Mouse (Mus musculus) forebrain, embryonic 11.5 days (tissue): ENCODE results near the gene Phactr1. TPM values are rescaled to one million over a fixed set of nuclear protein-coding genes. Genes with fewer than 3 reads are reported as not detected.

Experiments
- ATAC-seq: fragments of 200-750 bp; cut with Nextera tagmentation; replicated peaks from 2 replicates; pipeline ENCODE4 v1.8.0; 2017; ENCODE audit warnings: moderate TSS enrichment; ENCODE audit not compliant: low FRiP score
- DNase-seq: peaks from one replicate; pipeline ENCODE4 v3.0.0-alpha.2; 2017; ENCODE audit warnings: low spot score
- H3K27ac ChIP-seq: fragments of 300-500 bp; sonication (generic); 2 replicates; pipeline ENCODE4 v1.5.1; 2014; ENCODE audit warnings: low read depth, low read length
- H3K27me3 ChIP-seq: fragments of 300-500 bp; sonication (generic); 2 replicates; pipeline ENCODE4 v1.6.1; 2014; ENCODE audit warnings: mild to moderate bottlenecking, low read length, mixed read lengths; ENCODE audit not compliant: control insufficient read depth, insufficient read depth
- H3K36me3 ChIP-seq: fragments of 300-500 bp; sonication (generic); 2 replicates; pipeline ENCODE4 v1.6.1; 2014; ENCODE audit warnings: mild to moderate bottlenecking, low read length, moderate library complexity, mixed read lengths; ENCODE audit not compliant: control insufficient read depth, insufficient read depth
- H3K4me1 ChIP-seq: fragments of 300-500 bp; sonication (generic); replicated peaks from 2 replicates; pipeline ENCODE4 v1.6.1; 2014; ENCODE audit warnings: low read length, mixed read lengths; ENCODE audit not compliant: control insufficient read depth, insufficient read depth
- H3K4me2 ChIP-seq: fragments of 300-500 bp; sonication (generic); 2 replicates; pipeline ENCODE4 v1.6.1; 2014; ENCODE audit warnings: low read depth, mild to moderate bottlenecking, low read length, moderate library complexity, mixed read lengths; ENCODE audit not compliant: severe bottlenecking
- H3K4me3 ChIP-seq: fragments of 300-500 bp; sonication (generic); 2 replicates; pipeline ENCODE4 v1.5.1; 2014; ENCODE audit warnings: low read depth, low read length
- H3K9ac ChIP-seq: fragments of 300-500 bp; sonication (generic); 2 replicates; pipeline ENCODE4 v1.6.1; 2014; ENCODE audit warnings: low read length
- H3K9me3 ChIP-seq: fragments of 300-500 bp; sonication (generic); 2 replicates; pipeline ENCODE4 v1.6.1; 2016; ENCODE audit warnings: low read length, mixed read lengths; ENCODE audit not compliant: control insufficient read depth
- WGBS: fragments of 180-500 bp; shearing (Covaris S2); extraction: QIAGEN DNeasy Blood & Tissue Kit; methylation state at CpG from one replicate; pipeline ENCODE4 v1.1.7; 2014; 5-methylcytosine and 5-hydroxymethylcytosine counted together
- polyA plus RNA-seq: library from polyadenylated mRNA; unstranded; fragments of >200 nt; fragmentation: Nextera tagmentation; extraction: Ambion mirVana; gene quantifications from 2 replicates; pipeline ENCODE4 v1.2.1, GENCODE M21; 2014

The Phactr1 gene
- polyA plus RNA-seq, 1 experiment from 2014 or later = 12.4 TPM

DNA sequence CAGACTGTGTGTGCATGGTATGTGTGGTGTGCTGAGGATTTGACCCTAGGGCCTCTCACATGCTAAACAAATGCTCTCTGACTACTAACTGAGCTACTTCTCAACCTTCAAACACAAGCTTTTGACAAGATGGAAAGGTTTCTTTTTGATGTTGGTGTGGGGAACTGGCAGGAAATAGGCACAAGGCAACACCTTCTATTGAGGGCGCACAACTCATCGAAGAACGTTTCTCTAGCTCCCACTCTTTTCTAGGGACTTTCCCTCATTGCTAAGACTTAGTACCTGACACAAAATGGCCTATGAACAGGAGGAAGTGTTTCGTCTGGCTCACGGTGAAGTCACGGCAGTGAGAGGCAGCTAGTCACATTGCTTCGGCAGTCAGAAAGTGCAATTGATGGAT lies 496.9 kb downstream of the Phactr1 start:
- H3K4me1 ChIP-seq = peaks cover 2% of the 10 kb centered on the region; the same call in 1 of the 2 replicates
- no peak overlapping the region for H3K27ac ChIP-seq
- H3K9me3 ChIP-seq = no peaks in the 10 kb centered on the region
- H3K27me3 ChIP-seq = no peaks in the 10 kb centered on the region
- ATAC-seq (no peak), DNase-seq (no peak)
- WGBS = 95% methylated on average over 7 of the region's 7 CpGs
- no peak overlapping the region for H3K9ac ChIP-seq
- no peaks in the 10 kb centered on the region for H3K36me3 ChIP-seq
- no peak overlapping the region for H3K4me3 ChIP-seq
- no peak overlapping the region for H3K4me2 ChIP-seq

DNA sequence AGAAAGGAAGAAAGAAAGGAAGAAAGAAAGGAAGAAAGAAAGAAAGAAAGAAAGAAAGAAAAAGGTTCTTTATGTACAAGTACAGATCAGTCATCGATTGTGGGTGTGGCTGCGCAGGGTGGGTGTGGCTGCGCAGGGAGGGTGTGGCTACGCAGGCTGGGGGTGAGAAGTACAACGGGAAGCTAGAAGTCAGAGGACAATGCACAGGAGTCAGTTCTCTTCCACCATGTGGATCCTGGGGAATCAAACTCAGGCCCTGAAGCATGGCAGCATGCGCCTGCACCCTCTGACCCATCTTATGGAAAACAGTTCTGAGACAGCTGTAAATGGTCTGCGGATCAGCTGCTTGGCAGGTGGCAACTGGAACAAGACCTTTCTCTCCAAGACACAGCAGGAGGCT lies 500.7 kb downstream of the Phactr1 start:
- Histone ChIP-seq H3K27ac (no peak overlapping the region), H3K4me2 (no peak overlapping the region), H3K4me3 (no peak overlapping the region), H3K36me3 (no peaks in the 10 kb centered on the region), H3K9ac (no peak overlapping the region), H3K4me1 (peaks cover 6% of the 10 kb centered on the region; the same call in 1 of the 2 replicates), H3K9me3 (no peaks in the 10 kb centered on the region), H3K27me3 (no peaks in the 10 kb centered on the region)
- ATAC-seq (no peak), DNase-seq (no peak)
- 65% methylated on average over 7 of the region's 7 CpGs for WGBS

- ATAC-seq (peak; percentile 64), DNase-seq (peak; percentile 92)
- Histone ChIP-seq H3K9me3 (no peaks in the 10 kb centered on the region), H3K36me3 (no peaks in the 10 kb centered on the region), H3K9ac (peak overlapping the region; percentile 37; the same call in 1 of the 2 replicates), H3K4me1 (peaks cover 6% of the 10 kb centered on the region; the same call in 1 of the 2 replicates), H3K4me3 (peak overlapping the region; percentile 13; the same call in 1 of the 2 replicates), H3K4me2 (peak overlapping the region; percentile 42; the same call in 1 of the 2 replicates), H3K27me3 (no peaks in the 10 kb centered on the region), H3K27ac (peak overlapping the region; percentile 34; the same call in 1 of the 2 replicates)
- WGBS = 16% methylated on average over 14 of the region's 14 CpGs
These were observed 502.2 kb downstream of the Phactr1 start for GRCm38 (mm10) chr13:43182465-43183201.

DNA sequence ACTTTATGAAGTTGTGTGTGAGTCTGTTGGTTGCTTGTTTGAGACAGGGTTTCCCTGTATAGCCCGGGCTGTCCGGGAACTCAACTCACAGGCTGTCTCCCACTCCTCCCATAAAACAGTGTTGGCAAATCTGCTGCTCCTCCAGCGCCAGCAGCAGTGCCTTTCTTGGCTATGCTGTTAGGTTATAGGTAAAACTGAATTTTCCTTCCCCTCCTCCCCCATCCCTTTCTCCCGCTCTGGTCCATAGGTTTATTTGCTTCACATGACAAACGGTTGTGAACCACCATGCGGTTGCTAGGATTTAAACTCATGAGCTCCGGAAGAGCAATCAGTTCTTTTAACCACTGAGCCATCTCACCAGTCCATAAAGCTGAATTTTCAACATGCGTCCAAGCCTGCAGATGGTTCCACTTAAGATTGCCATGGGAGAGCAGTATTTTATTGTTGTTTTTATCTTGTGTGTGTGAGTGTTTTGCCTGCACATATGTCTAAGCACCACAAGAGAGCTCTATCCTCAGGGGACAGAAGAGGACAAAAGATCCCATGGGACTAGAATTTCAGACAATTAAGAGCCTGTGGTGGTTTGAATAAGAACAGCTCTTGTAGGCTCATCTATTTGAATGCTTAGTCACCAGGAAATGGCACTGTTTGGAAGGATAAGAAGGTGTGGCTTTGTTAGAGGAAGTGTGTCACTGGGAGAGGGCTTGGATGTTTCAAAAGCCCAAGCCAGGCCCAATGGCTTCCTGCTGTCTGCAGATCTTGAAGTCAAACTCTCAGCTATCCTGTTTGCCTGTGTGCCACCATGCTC lies 503.0 kb downstream of the Phactr1 start:
- H3K9me3 ChIP-seq = no peaks in the 10 kb centered on the region
- ATAC-seq (0 out of 2 replicates have a peak, but pooled peaks have one; percentile 46), DNase-seq (no peak)
- H3K27ac ChIP-seq = peak overlapping the region; percentile 0; the same call in 1 of the 2 replicates
- peak overlapping the region; percentile 13; the same call in 1 of the 2 replicates for H3K4me3 ChIP-seq
- H3K27me3 ChIP-seq = no peaks in the 10 kb centered on the region
- peaks cover 6% of the 10 kb centered on the region; the same call in 1 of the 2 replicates for H3K4me1 ChIP-seq
- peak overlapping the region; percentile 42; the same call in 1 of the 2 replicates for H3K4me2 ChIP-seq
- peak overlapping the region; percentile 20; the same call in 1 of the 2 replicates for H3K9ac ChIP-seq
- 53% methylated on average over 8 of the region's 8 CpGs for WGBS
- H3K36me3 ChIP-seq = no peaks in the 10 kb centered on the region

- H3K4me2 ChIP-seq = no peak overlapping the region
- H3K9me3 ChIP-seq = no peaks in the 10 kb centered on the region
- H3K36me3 ChIP-seq = no peaks in the 10 kb centered on the region
- ATAC-seq = no peak
- H3K27ac ChIP-seq = no peak overlapping the region
- no peaks in the 10 kb centered on the region for H3K27me3 ChIP-seq
- H3K4me3 ChIP-seq = no peak overlapping the region
- no peak overlapping the region for H3K9ac ChIP-seq
- no peak for DNase-seq
- WGBS = 93% methylated on average over 4 of the region's 4 CpGs
- H3K4me1 ChIP-seq = no peaks in the 10 kb centered on the region
These were observed 507.3 kb downstream of the Phactr1 start for GRCm38 (mm10) chr13:43187736-43188135.
